Mouse (Mus musculus): ENCODE results near the gene Taar7e.
"Not testable (repeated sequence)": the region's sequence is repeated elsewhere in the genome, so short reads cannot be mapped to it uniquely, and the experiment has no call there.

Gene Taar7e

DNA sequence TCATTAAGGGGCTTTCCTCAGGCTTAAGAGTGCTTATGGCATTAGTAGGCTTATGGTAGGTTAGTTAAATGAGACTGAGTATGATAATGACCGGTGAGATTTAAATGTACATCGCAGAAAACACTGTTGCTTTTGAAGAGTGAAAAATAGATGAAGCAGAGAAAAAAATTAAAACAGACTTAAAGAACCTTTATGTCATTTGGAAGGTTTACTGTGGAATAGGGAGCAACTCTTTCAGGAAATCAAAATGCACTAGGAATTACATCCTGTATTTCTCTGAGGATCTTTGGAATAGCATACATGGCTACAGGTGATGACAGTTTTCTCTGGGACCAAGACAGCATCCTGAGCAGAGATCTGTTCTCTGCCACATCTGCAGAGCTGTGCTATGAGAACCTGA, at the start of gene Taar7e:
TSS of gene Taar7e (plus strand) at position 301 of the 400 bp plus-strand sequence.
- DNase-seq (ENCODE audit: low read depth, low spot score): no peak

- DNase-seq (ENCODE audit: low read depth, low spot score): no peak
These were observed 44.0 kb upstream of the Taar7e start, which contains the start of gene Taar7a for GRCm38 (mm10) chr10:23993381-23993780. Gene Taar7a, minus strand, starts transcription at chr10:23993481.

DNA sequence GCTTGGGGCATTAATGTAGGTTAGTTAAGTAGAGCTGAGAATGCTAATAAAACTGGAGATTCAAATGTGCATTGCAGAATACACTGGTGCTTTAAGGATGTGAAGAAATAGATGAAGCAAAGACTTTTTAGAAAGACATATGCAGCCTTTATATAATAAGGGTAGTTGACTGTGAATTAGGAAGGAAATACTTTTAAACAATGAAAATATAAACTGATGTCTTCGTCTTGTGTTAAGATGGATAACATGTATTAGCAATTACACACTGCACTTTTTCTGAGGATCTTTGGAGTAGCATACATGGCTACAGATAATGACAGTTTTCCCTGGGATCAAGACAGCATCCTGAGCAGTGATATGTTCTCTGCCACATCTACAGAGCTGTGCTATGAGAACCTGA, 37.8 kb upstream of the Taar7e start, which contains the start of gene Taar7b:
TSS of gene Taar7b (plus strand) at position 301 of the 400 bp plus-strand sequence.
- no peak for DNase-seq (ENCODE audit: low read depth, low spot score)

DNA sequence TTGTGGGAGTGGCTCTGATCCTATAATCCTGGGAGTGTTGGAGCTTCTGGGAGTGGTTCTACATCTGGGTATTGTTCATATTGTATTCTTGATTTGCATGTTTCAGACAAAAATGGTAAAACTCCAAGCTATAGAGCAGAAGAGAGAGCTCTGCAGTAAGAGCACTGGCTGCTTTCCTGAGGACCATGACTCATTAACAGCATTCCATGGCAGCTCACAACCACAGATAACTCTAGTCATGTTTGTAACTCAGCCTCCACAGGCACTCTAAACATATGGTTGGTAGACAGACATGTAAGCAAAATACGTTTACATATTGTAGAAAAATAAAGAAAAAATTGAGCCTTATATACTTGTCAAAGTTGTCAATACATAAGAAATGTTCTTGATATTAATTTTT, 31.0 kb upstream of the Taar7e start:
- DNase-seq (ENCODE audit: low read depth, low spot score): no peak

GRCm38 (mm10) chr10:24007034-24007433, 30.4 kb upstream of the Taar7e start:
- no peak for DNase-seq (ENCODE audit: low read depth, low spot score)

DNA sequence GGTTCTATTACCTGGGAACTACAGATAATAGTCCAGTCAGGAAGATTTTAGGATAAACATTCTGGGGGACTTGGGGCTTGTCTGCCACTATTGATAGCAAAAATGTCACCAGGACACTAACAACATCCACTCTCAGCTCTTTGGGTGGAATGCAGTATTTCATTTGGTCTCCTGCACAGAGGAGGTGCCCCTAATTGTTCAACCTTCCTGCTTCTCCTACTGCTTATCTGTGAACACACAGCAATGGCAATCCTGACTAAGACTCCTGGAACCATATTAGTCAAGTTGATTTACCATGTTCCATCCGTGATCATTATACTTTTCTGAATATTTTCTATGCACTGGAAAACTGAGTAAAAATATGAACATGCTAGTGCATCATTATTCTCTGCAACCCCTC, 29.3 kb upstream of the Taar7e start:
- no peak for DNase-seq (ENCODE audit: low read depth, low spot score)

DNA sequence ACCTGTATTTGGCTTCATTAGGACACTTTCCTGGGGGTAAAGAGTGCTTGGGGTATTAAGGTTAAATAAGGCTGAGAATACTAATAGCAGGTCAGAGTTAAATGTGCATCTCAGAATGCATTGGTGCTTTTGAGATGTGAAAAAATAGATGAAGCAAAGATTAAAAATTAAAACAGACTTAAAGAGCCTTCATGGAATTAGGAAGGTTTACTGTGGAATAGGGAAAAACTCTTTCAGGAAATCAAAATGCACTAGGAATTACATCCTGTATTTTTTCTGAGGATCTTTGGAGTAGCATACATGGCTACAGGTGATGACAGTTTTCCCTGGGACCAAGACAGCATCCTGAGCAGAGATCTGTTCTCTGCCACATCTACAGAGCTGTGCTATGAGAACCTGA, 10.5 kb upstream of the Taar7e start, which contains the start of gene Taar7d:
TSS of gene Taar7d (plus strand) at position 301 of the 400 bp plus-strand sequence.
- DNase-seq (ENCODE audit: low read depth, low spot score): no peak

DNA sequence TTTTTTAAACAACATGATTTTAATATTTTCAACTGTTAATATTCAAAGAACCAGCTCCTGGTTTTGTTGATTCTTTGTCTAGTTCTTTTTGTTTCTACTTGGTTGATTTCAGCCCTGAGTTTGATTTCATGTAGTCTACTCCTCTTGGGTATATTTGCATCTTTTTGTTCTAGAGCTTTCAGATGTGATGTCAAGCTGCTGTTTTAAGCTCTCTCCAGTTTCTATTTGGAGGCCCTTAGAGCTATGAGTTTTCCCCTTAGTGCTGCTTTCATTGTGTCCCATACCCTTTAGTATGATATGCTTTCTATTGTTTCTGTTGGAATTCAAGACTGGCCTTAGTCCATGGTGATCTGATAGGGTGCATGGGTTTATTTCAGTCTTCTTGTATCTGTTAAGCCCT, 6.1 kb upstream of the Taar7e start:
- DNase-seq (ENCODE audit: low read depth, low spot score): no peak

GRCm38 (mm10) chr10:24040120-24040869, 2.9 kb downstream of the Taar7e start:
- DNase-seq (ENCODE audit: low read depth, low spot score): no peak

DNA sequence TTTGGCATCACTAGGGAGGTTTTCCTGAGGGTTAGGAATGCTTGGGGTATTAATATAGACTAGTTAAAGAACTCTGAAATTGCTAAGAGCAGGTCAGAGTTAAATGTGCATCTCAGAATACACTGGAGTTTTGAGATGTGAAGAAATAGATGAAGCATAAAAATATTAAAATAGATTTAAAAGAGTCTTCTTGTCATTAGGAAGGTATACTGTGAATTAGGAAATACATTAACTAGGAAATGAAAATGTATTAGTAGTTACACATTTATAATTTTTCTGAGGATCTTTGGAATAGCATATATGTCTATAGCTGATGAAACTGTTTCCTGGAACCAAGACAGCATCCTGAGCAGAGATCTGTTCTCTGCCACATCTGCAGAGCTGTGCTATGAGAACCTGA, 11.8 kb downstream of the Taar7e start, which contains the start of gene Taar7f:
TSS of gene Taar7f (plus strand) at position 301 of the 400 bp plus-strand sequence.
- DNase-seq (ENCODE audit: low read depth, low spot score): no peak

GRCm38 (mm10) chr10:24052039-24052438, 14.6 kb downstream of the Taar7e start:
- DNase-seq (ENCODE audit: low read depth, low spot score): no peak

DNA sequence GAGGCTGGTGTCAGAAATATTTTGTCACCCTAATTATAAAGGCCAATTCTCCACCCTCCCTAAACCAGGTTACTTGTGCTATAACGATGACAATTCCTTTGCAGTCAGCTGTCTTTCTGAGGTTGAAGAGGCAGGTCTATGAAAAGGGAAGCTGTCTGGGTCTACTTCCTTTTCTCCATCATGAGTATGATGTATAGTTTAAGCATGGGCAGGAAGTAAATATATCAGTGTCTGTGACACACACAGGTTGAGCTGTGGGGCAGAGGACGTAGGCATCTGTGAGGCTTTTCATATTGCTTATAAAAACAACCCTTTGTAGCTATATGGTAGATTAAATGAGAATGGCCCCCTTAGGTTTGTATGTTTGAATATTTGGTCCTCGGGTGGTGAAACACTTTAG, 21.6 kb downstream of the Taar7e start:
- DNase-seq (ENCODE audit: low read depth, low spot score): no peak

DNA sequence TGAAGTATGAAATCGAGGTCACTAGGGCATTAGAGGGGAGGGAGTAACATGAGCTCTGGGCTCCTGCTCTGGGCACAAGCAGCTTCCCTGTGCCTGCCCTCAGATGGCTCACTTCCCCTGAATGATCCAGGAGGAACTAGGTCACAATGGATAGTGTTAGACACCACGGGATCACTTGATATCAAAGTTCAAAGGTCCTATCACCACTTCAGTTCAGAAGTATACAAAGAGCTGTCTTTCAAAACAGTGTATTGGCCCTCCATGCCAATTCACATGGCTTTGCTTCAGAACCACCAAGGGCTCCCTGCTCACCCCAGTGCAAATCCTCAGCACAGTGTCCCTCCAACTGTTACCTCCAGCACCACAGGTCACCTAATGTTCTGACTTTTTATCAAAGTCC, 37.3 kb downstream of the Taar7e start:
- not testable (repeated sequence) for DNase-seq (ENCODE audit: low read depth, low spot score)

- not testable (repeated sequence) for DNase-seq (ENCODE audit: low read depth, low spot score)
These were observed 38.8 kb downstream of the Taar7e start, which contains the start of gene Taar8a for GRCm38 (mm10) chr10:24076200-24076599. Gene Taar8a, plus strand, starts transcription at chr10:24076500.

DNA sequence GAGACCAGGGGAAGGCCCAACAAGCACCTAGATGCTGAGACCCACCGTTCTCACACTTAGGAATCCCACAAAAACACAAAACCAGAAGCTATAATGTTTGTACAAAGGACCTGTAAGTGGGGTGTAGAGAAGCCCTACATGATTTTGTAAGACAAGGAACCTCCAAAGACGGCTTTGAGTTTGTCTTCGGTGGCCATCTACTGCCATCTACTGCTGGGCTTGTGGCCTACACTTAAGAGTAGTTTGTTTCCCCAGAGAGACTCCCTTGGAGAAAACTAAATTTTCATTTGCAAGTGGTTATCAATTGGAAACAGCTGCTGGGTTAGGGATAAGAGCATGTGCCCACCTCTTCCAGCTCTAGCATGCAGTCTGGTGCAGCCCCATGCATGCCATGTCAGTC, 42.8 kb downstream of the Taar7e start:
- peak; percentile 8 for DNase-seq (ENCODE audit: low read depth, low spot score)

DNA sequence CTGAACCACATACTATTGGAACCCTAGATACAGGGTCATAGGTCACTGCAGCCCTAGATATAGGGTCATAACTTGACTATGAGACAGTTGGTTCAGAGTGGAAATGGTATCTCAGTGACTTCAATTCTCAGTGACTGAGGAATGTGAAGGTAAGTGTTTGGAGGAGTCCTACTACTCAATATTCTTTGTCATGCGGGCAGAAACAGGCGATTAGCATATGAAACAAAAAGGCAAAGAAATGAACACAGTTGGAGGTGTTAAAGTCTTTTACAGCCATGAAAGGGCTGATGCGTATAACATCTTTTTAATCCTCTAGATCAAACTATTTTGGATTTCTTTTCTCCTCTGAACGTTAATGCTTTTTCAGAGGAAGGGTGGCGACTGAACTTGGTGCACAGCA, 48.5 kb downstream of the Taar7e start:
- no peak for DNase-seq (ENCODE audit: low read depth, low spot score)

GRCm38 (mm10) chr10:24086555-24086954, 49.1 kb downstream of the Taar7e start:
- DNase-seq (ENCODE audit: low read depth, low spot score): no peak

DNA sequence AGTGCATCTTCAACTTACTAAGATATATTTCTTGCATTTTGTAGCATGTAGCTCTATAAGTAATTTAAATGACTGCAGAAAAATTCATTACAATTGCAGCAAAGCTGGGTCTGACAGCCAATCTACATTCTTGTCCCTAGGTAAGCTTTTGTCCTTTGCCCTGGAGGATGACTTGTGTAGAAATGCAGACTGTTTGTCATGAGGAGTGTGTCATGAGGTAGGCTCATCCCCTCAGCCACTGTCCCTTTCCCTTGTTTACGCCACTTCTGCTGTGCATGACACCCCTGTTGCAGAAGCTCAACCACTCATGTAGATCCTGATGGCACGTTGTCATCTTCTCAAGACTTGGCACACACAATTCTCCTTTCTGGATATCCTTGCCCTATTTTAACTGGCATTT, 49.8 kb downstream of the Taar7e start:
- DNase-seq (ENCODE audit: low read depth, low spot score): no peak
